Mouse (Mus musculus): ENCODE results near the gene Gys2.
"Not testable (repeated sequence)": the region's sequence is repeated elsewhere in the genome, so short reads cannot be mapped to it uniquely, and the experiment has no call there.

The Gys2 gene

GRCm38 (mm10) chr6:142472801-142473203 is at the start of gene Gys2:
Gene Gys2 (minus strand): TSS chr6:142473109.
- in situ Hi-C loops (cut with MboI; ENCODE audit: low sequenced_read_pairs) = no loop called here

- in situ Hi-C loops (cut with MboI; ENCODE audit: low sequenced_read_pairs) = loop anchor here (5.0 kb wide), 1 partner anchor 216 kb away; no protein-coding TSS in a partner anchor
These were observed 48.7 kb upstream of the Gys2 start for GRCm38 (mm10) chr6:142521591-142522110.

- in situ Hi-C loops (cut with MboI; ENCODE audit: low sequenced_read_pairs) = no loop called here
These were observed 46.2 kb upstream of the Gys2 start for GRCm38 (mm10) chr6:142519110-142519509.

GRCm38 (mm10) chr6:142515379-142515778 is 42.5 kb upstream of the Gys2 start:
- in situ Hi-C loops (cut with MboI; ENCODE audit: low sequenced_read_pairs) = not testable (repeated sequence)

GRCm38 (mm10) chr6:142514912-142515311 is 42.0 kb upstream of the Gys2 start:
- in situ Hi-C loops (cut with MboI; ENCODE audit: low sequenced_read_pairs) = no loop called here

GRCm38 (mm10) chr6:142512902-142513301 is 40.0 kb upstream of the Gys2 start:
- in situ Hi-C loops (cut with MboI; ENCODE audit: low sequenced_read_pairs) = no loop called here

- in situ Hi-C loops (cut with MboI; ENCODE audit: low sequenced_read_pairs) = no loop called here
These were observed 38.7 kb upstream of the Gys2 start for GRCm38 (mm10) chr6:142511516-142512135.

- in situ Hi-C loops (cut with MboI; ENCODE audit: low sequenced_read_pairs) = no loop called here
These were observed 35.8 kb upstream of the Gys2 start for GRCm38 (mm10) chr6:142508663-142509062.

- in situ Hi-C loops (cut with MboI; ENCODE audit: low sequenced_read_pairs) = no loop called here
These were observed 34.9 kb upstream of the Gys2 start, which contains the start of gene Ldhb for GRCm38 (mm10) chr6:142507785-142508162. Gene Ldhb (minus strand): TSS chr6:142507957.

- in situ Hi-C loops (cut with MboI; ENCODE audit: low sequenced_read_pairs) = no loop called here
These were observed 34.3 kb upstream of the Gys2 start for GRCm38 (mm10) chr6:142507033-142507784.

- in situ Hi-C loops (cut with MboI; ENCODE audit: low sequenced_read_pairs) = no loop called here
These were observed 33.6 kb upstream of the Gys2 start for GRCm38 (mm10) chr6:142506338-142507032.

GRCm38 (mm10) chr6:142503601-142504000 is 30.7 kb upstream of the Gys2 start:
- in situ Hi-C loops (cut with MboI; ENCODE audit: low sequenced_read_pairs) = no loop called here

- in situ Hi-C loops (cut with MboI; ENCODE audit: low sequenced_read_pairs) = no loop called here
These were observed 29.7 kb upstream of the Gys2 start for GRCm38 (mm10) chr6:142502519-142503125.

- in situ Hi-C loops (cut with MboI; ENCODE audit: low sequenced_read_pairs) = not testable (repeated sequence)
These were observed 17.2 kb upstream of the Gys2 start for GRCm38 (mm10) chr6:142490114-142490513.

GRCm38 (mm10) chr6:142487638-142488037 is 14.7 kb upstream of the Gys2 start:
- in situ Hi-C loops (cut with MboI; ENCODE audit: low sequenced_read_pairs) = no loop called here

GRCm38 (mm10) chr6:142485478-142486123 is 12.7 kb upstream of the Gys2 start:
- in situ Hi-C loops (cut with MboI; ENCODE audit: low sequenced_read_pairs) = no loop called here

- in situ Hi-C loops (cut with MboI; ENCODE audit: low sequenced_read_pairs) = no loop called here
These were observed 4.3 kb upstream of the Gys2 start for GRCm38 (mm10) chr6:142477239-142477638.

GRCm38 (mm10) chr6:142471141-142471540 is 1.8 kb downstream of the Gys2 start:
- in situ Hi-C loops (cut with MboI; ENCODE audit: low sequenced_read_pairs) = no loop called here

- in situ Hi-C loops (cut with MboI; ENCODE audit: low sequenced_read_pairs) = no loop called here
These were observed 3.3 kb downstream of the Gys2 start for GRCm38 (mm10) chr6:142469602-142470001.

GRCm38 (mm10) chr6:142462194-142462593 is 10.7 kb downstream of the Gys2 start:
- in situ Hi-C loops (cut with MboI; ENCODE audit: low sequenced_read_pairs) = no loop called here
